Mouse (Mus musculus) CH12.LX (cell line): ENCODE data around the gene Ms4a13. TPM values are rescaled to one million over a fixed set of nuclear protein-coding genes. Genes with fewer than 3 reads are reported as not detected.
"Not testable (repeated sequence)": the region's sequence is repeated elsewhere in the genome, so short reads cannot be mapped to it uniquely, and the experiment has no call there.

Source experiments
- DNase-seq: peaks from one replicate; pipeline ENCODE4 v3.0.0-alpha.2; 2013; ENCODE audit errors: extremely low read depth
- H3K27ac ChIP-seq: 2 replicates; pipeline ENCODE4 v1.5.1; 2012; ENCODE audit warnings: low read depth, mild to moderate bottlenecking, control low read depth, moderate library complexity; ENCODE audit not compliant: insufficient read depth
- H3K27me3 ChIP-seq: replicated peaks from 2 replicates; pipeline ENCODE3; 2012; ENCODE audit warnings: inconsistent platforms
- H3K36me3 ChIP-seq, 2 experiments: replicated peaks in 1 of 2; 2 replicates each; pipeline versions ENCODE3 to v1.6.1; 2012; ENCODE audit warnings: inconsistent platforms in 1 of 2, low read length in 1 of 2, mild to moderate bottlenecking in 1 of 2, mixed read lengths in 1 of 2, moderate library complexity in 1 of 2; ENCODE audit not compliant: control insufficient read depth in 1 of 2, insufficient read depth in 1 of 2
- H3K4me1 ChIP-seq, 2 experiments: 2 replicates each; pipeline ENCODE4 v1.6.1; 2012; ENCODE audit warnings: inconsistent platforms in 1 of 2, moderate library complexity in 1 of 2; ENCODE audit not compliant: insufficient read depth in 2 of 2, control insufficient read depth in 1 of 2
- H3K4me2 ChIP-seq: 2 replicates; pipeline ENCODE4 v1.6.1; 2012; ENCODE audit warnings: low read depth, mild to moderate bottlenecking, control low read depth; ENCODE audit not compliant: poor library complexity, insufficient read depth, severe bottlenecking
- H3K4me3 ChIP-seq, 3 experiments: fragments of 150-350 bp in 1 of 3; sonication (generic) in 1 of 3; replicated peaks in 1 of 3; 2 replicates each; pipeline versions ENCODE3 to v1.5.1; 2011 to 2012; ENCODE audit warnings: low read depth in 2 of 3, low read length in 2 of 3, mild to moderate bottlenecking in 2 of 3, moderate library complexity in 2 of 3, control low read depth in 1 of 3, improper control_type of control experiment in 1 of 3, inconsistent platforms in 1 of 3, mixed read lengths in 1 of 3; ENCODE audit not compliant: poor library complexity in 1 of 3
- H3K79me2 ChIP-seq: replicated peaks from 2 replicates; pipeline ENCODE4 v1.6.1; 2012; ENCODE audit warnings: mild to moderate bottlenecking, moderate library complexity; ENCODE audit not compliant: control insufficient read depth, poor library complexity, insufficient read depth, severe bottlenecking; ENCODE audit errors: extremely low read depth
- H3K9ac ChIP-seq: 2 replicates; pipeline ENCODE4 v1.6.1; 2012; ENCODE audit warnings: low read depth, mild to moderate bottlenecking, control low read depth, moderate library complexity; ENCODE audit not compliant: insufficient read depth
- H3K9me3 ChIP-seq: replicated peaks from 2 replicates; pipeline ENCODE3; 2012; ENCODE audit warnings: low read length, inconsistent platforms, mixed read lengths
- CTCF ChIP-seq, 2 experiments: IDR thresholded peaks in 1 of 2; conservative IDR thresholded peaks in 1 of 2; 2 replicates each; pipeline ENCODE4 v1.5.1; 2011 to 2012; ENCODE audit warnings: low read depth in 2 of 2, low read length in 2 of 2, improper control_type of control experiment in 1 of 2, inconsistent platforms in 1 of 2, mild to moderate bottlenecking in 1 of 2, moderate library complexity in 1 of 2
- GABPA ChIP-seq: IDR thresholded peaks from 2 replicates; pipeline ENCODE4 v1.6.1; 2012; ENCODE audit warnings: low read depth, low read length, improper control_type of control experiment, inconsistent platforms; ENCODE audit not compliant: insufficient replicate concordance
- HCFC1 ChIP-seq: IDR thresholded peaks from 2 replicates; pipeline ENCODE4 v1.6.1; 2012; ENCODE audit warnings: low read depth, mild to moderate bottlenecking, inconsistent platforms, low read length, improper control_type of control experiment
- JUND ChIP-seq: conservative IDR thresholded peaks from 2 replicates; pipeline ENCODE4 v1.6.1; 2011; ENCODE audit warnings: low read depth, low read length, improper control_type of control experiment
- MXI1 ChIP-seq: IDR thresholded peaks from 2 replicates; pipeline ENCODE4 v1.6.1; 2011; ENCODE audit warnings: mild to moderate bottlenecking, low read depth, low read length, improper control_type of control experiment
- POLR2A ChIP-seq: IDR thresholded peaks from 2 replicates; pipeline ENCODE4 v1.6.1; 2011; ENCODE audit warnings: low read depth, mild to moderate bottlenecking, improper control_type of control experiment, low read length
- SMC3 ChIP-seq: IDR thresholded peaks from 2 replicates; pipeline ENCODE4 v1.6.1; 2011; ENCODE audit warnings: low read depth, low read length, improper control_type of control experiment
- ZKSCAN1 ChIP-seq: IDR thresholded peaks from 2 replicates; pipeline ENCODE4 v1.6.1; 2012; ENCODE audit warnings: low read depth, inconsistent platforms, low read length, improper control_type of control experiment, borderline replicate concordance
- ZMIZ1 ChIP-seq: IDR thresholded peaks from 2 replicates; pipeline ENCODE4 v1.6.1; 2012; ENCODE audit warnings: low read depth, mild to moderate bottlenecking, inconsistent platforms, low read length, improper control_type of control experiment
- dilution Hi-C: fragments of 300-500 bp; cut with MboI; formaldehyde crosslinking; loops from 2 replicates; pipeline ENCODE4 v1.14.3; 2020; ENCODE audit warnings: low sequenced_read_pairs; ENCODE audit not compliant: extremely low pct_unique_long_range_greater_than_20kb, extremely low pct_ligation_motif_present
- in situ Hi-C: fragments of 300-500 bp; cut with MboI; formaldehyde crosslinking; loops from 3 replicates; pipeline ENCODE4 v1.14.3; 2019; ENCODE audit warnings: low sequenced_read_pairs, low pct_ligation_motif_present, low pct_unique_long_range_greater_than_20kb, mixed read lengths
- polyA plus RNA-seq: library from polyadenylated mRNA; unstranded; fragments of >175 nt; gene quantifications from 2 replicates; pipeline ENCODE4 v1.2.1, GENCODE M21; 2012; ENCODE audit warnings: low read depth; ENCODE audit not compliant: insufficient read length
- total RNA-seq, 2 experiments: library from RNA; depleted of rRNA; stranded (reverse); fragments of 300-350 nt in 1 of 2; fragments of >200 nt in 1 of 2; gene quantifications; 2 replicates each; pipeline ENCODE4 v1.2.3; 2012 to 2014

Gene Ms4a13
- total and polyA plus RNA-seq, 3 experiments = not detected

DNA sequence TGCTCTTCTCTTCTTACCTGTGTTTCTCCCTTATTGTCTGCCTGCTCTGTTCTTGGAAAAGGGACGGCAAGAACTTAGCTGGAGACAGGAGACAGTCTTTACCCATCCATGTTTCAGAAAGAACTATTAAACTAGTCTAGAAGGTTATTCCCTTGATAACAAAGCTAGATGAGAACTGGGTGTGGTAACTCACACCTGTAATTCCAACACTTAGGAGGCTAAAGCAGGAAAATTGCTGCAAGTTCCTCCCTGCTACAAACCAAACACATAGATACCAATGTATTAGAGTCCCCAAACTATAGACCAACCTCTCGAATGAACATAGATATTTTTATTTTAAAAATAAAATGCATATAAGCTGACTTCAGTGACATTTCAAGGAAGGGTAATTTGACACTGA, 61.7 kb downstream of the Ms4a13 start:
- H3K9me3 ChIP-seq = no peaks in the 10 kb centered on the region
- no peak overlapping the region for H3K4me3 ChIP-seq
- no peak for DNase-seq
- H3K4me2 ChIP-seq = no peak overlapping the region
- in situ Hi-C loops = no loop called here
- no peaks in the 10 kb centered on the region for H3K36me3 ChIP-seq
- H3K79me2 ChIP-seq = no peaks in the 10 kb centered on the region
- no peak overlapping the region for H3K9ac ChIP-seq
- dilution Hi-C loops = no loop called here
- TF ChIP-seq POLR2A = no peak
- TF ChIP-seq GABPA = no peak
- no peak for TF ChIP-seq ZMIZ1
- no peak for TF ChIP-seq MXI1
- TF ChIP-seq HCFC1 = no peak
- no peak for TF ChIP-seq SMC3
- no peak for TF ChIP-seq CTCF (conservative IDR thresholded peaks at IDR 0.05 in 1 of 2, IDR thresholded peaks at IDR 0.05 in 1 of 2; ENCODE audit: low read depth in 2 of 2, low read length in 2 of 2)
- H3K27me3 ChIP-seq = no peaks in the 10 kb centered on the region
- no peak overlapping the region for H3K27ac ChIP-seq
- peaks cover 0 to 3% of the 10 kb centered on the region in 2 experiments; a peak in 1 of 4 replicates for H3K4me1 ChIP-seq

DNA sequence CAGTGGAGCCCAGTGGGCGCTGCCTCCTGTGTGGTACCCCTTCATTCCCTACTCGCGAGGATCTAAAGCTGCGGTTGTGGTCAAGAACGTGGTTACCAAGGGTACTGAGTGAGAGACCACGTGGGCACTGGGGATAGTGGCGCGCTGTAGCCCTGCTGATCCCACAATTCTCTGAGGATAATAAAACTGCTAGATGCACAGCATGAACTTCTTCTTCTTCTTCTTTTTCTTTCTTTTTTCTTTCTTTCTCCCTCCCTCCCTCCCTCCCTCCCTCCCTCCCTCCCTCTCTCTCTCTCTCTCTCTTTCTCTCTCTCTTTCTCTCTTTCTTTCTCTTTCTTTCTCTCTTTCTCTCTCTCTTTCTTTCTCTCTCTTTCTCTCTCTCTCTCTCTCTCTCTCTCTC, 65.8 kb downstream of the Ms4a13 start, which contains the start of gene 1700017D01Rik:
Gene 1700017D01Rik, minus strand, starts transcription at position 101 of the 400 bp plus-strand sequence.
- H3K9ac ChIP-seq, dilution Hi-C loops: not testable (repeated sequence)

DNA sequence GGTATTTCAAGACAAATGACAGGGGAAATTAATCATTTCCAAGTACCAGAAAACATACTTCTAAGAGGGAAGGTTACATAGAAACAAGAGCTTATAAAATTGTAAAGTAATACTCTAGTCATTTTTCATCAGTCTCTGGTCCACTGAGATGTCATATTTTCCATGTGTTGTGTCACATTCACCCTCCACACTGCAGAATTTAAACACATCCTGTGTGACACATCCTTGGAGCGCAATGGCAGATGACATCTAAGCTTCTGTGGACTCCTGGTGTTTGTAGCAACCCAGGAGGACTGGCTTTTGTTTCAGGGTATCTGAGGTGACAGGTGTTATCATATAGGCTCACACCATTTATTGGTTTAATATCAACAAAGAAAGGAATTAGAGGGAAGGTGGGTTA, 66.8 kb downstream of the Ms4a13 start:
- peaks cover 0 to 3% of the 10 kb centered on the region in 2 experiments; a peak in 1 of 4 replicates for H3K4me1 ChIP-seq
- no peaks in the 10 kb centered on the region for H3K27me3 ChIP-seq
- dilution Hi-C loops = no loop called here
- DNase-seq = peak; percentile 12
- H3K4me3 ChIP-seq = no peak overlapping the region
- no peak overlapping the region for H3K27ac ChIP-seq
- no peak overlapping the region for H3K4me2 ChIP-seq
- in situ Hi-C loops = no loop called here
- no peak overlapping the region for H3K9ac ChIP-seq
- no peaks in the 10 kb centered on the region for H3K36me3 ChIP-seq
- no peaks in the 10 kb centered on the region for H3K79me2 ChIP-seq
- H3K9me3 ChIP-seq = no peaks in the 10 kb centered on the region
- peak; percentile 26; the same call in 1 of the 2 replicates for TF ChIP-seq JUND
- TF ChIP-seq ZKSCAN1 = no peak

More for the DNA sequence above, 65.8 kb downstream of the Ms4a13 start, which contains the start of gene 1700017D01Rik:
- H3K27ac ChIP-seq, H3K27me3 ChIP-seq, H3K9me3 ChIP-seq, H3K36me3 ChIP-seq, H3K4me2 ChIP-seq, H3K4me1 ChIP-seq, H3K79me2 ChIP-seq, in situ Hi-C loops, H3K4me3 ChIP-seq, DNase-seq: not testable (repeated sequence)

DNA sequence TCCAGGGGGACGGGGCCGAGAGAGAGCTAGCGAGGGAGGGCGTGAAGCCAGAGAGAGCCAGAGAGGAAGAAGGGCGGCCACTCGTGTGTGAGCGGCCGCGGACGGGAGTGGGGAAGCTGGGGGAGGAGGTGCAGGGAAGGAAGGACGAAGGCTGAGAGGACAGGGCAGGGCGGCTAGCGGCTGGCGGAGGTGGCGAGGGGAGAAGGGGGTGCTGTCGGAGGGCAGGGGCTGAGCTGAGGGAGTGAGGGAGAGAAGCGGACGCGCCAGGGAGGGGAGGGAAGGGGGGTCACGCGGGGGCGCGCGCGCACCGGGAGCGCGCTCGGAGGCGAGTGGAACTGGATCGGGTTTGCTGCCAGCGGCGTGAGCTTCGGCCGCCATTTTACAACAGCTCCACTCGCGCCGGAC, 75.5 kb downstream of the Ms4a13 start:
- H3K4me2 ChIP-seq, dilution Hi-C loops, in situ Hi-C loops, H3K27ac ChIP-seq, H3K36me3 ChIP-seq, H3K9me3 ChIP-seq, H3K9ac ChIP-seq, H3K4me3 ChIP-seq, DNase-seq, H3K27me3 ChIP-seq, H3K79me2 ChIP-seq: not testable (repeated sequence)
- H3K4me1 ChIP-seq = peaks cover 2 to 22% of the 10 kb centered on the region in 2 experiments; a peak in 2 of 4 replicates

Other genes with a start within 250 kb of the Ms4a13 start
- gene Ccdc86, start 247.5 kb downstream of the Ms4a13 start, total RNA-seq (2012; rRNA removed) = 10.8 and 18.6 TPM in 2 replicates
- gene Ccdc86, start 247.5 kb downstream of the Ms4a13 start, total RNA-seq (2014; rRNA removed) = 8.5 and 9.5 TPM in 2 replicates
- 36.8 and 44.8 TPM in 2 replicates for gene Ccdc86, start 247.5 kb downstream of the Ms4a13 start, polyA plus RNA-seq
- gene Ms4a10, start 222.1 kb downstream of the Ms4a13 start, total RNA-seq (2012; rRNA removed) = not detected in 2 replicates
- gene Ms4a10, start 222.1 kb downstream of the Ms4a13 start, total RNA-seq (2014; rRNA removed) = not detected in 2 replicates
- not detected in 2 replicates for gene Ms4a10, start 222.1 kb downstream of the Ms4a13 start, polyA plus RNA-seq
- gene Ms4a15, start 203.5 kb downstream of the Ms4a13 start, total RNA-seq (2012; rRNA removed) = not detected in 2 replicates
- not detected in 2 replicates for gene Ms4a15, start 203.5 kb downstream of the Ms4a13 start, total RNA-seq (2014; rRNA removed)
- gene Ms4a15, start 203.5 kb downstream of the Ms4a13 start, polyA plus RNA-seq = 0.37 TPM in 1 of 2 replicates, not detected in the other
- not detected in 2 replicates for gene Ms4a18, start 178.7 kb downstream of the Ms4a13 start, total RNA-seq (2012; rRNA removed)
- not detected in 2 replicates for gene Ms4a18, start 178.7 kb downstream of the Ms4a13 start, total RNA-seq (2014; rRNA removed)
- not detected in 2 replicates for gene Ms4a18, start 178.7 kb downstream of the Ms4a13 start, polyA plus RNA-seq
- gene Ms4a8a, start 115.6 kb downstream of the Ms4a13 start, total RNA-seq (2012; rRNA removed) = not detected in 2 replicates
- gene Ms4a8a, start 115.6 kb downstream of the Ms4a13 start, total RNA-seq (2014; rRNA removed) = not detected in 2 replicates
- not detected in 2 replicates for gene Ms4a8a, start 115.6 kb downstream of the Ms4a13 start, polyA plus RNA-seq
- not detected in 2 replicates for gene 1700017D01Rik, start 65.9 kb downstream of the Ms4a13 start, total RNA-seq (2012; rRNA removed)
- not detected in 2 replicates for gene 1700017D01Rik, start 65.9 kb downstream of the Ms4a13 start, total RNA-seq (2014; rRNA removed)
- not detected in 2 replicates for gene 1700017D01Rik, start 65.9 kb downstream of the Ms4a13 start, polyA plus RNA-seq
- gene 1700025F22Rik, start 31.4 kb downstream of the Ms4a13 start, total RNA-seq (2012; rRNA removed) = not detected in 2 replicates
- not detected in 2 replicates for gene 1700025F22Rik, start 31.4 kb downstream of the Ms4a13 start, total RNA-seq (2014; rRNA removed)
- not detected in 2 replicates for gene 1700025F22Rik, start 31.4 kb downstream of the Ms4a13 start, polyA plus RNA-seq
- gene Ms4a12, start 35.7 kb upstream of the Ms4a13 start, total RNA-seq (2012; rRNA removed) = not detected in 2 replicates
- gene Ms4a12, start 35.7 kb upstream of the Ms4a13 start, total RNA-seq (2014; rRNA removed) = not detected in 2 replicates
- not detected in 2 replicates for gene Ms4a12, start 35.7 kb upstream of the Ms4a13 start, polyA plus RNA-seq
- 106 and 137 TPM in 2 replicates for gene Ms4a1, start 69.5 kb upstream of the Ms4a13 start, total RNA-seq (2012; rRNA removed)
- gene Ms4a1, start 69.5 kb upstream of the Ms4a13 start, total RNA-seq (2014; rRNA removed) = 642 and 726 TPM in 2 replicates
- gene Ms4a1, start 69.5 kb upstream of the Ms4a13 start, polyA plus RNA-seq = 345 and 387 TPM in 2 replicates
- not detected in 2 replicates for gene Ms4a5, start 87.1 kb upstream of the Ms4a13 start, total RNA-seq (2012; rRNA removed)
- not detected in 2 replicates for gene Ms4a5, start 87.1 kb upstream of the Ms4a13 start, total RNA-seq (2014; rRNA removed)
- gene Ms4a5, start 87.1 kb upstream of the Ms4a13 start, polyA plus RNA-seq = not detected in 2 replicates
- not detected in 2 replicates for gene Ms4a14, start 117.7 kb upstream of the Ms4a13 start, total RNA-seq (2012; rRNA removed)
- gene Ms4a14, start 117.7 kb upstream of the Ms4a13 start, total RNA-seq (2014; rRNA removed) = not detected in 2 replicates
- gene Ms4a14, start 117.7 kb upstream of the Ms4a13 start, polyA plus RNA-seq = 0.12 and 0.17 TPM in 2 replicates
- 1.4 and 1.8 TPM in 2 replicates for gene Ms4a7, start 139.4 kb upstream of the Ms4a13 start, total RNA-seq (2012; rRNA removed)
- 2.5 and 3.2 TPM in 2 replicates for gene Ms4a7, start 139.4 kb upstream of the Ms4a13 start, total RNA-seq (2014; rRNA removed)
- gene Ms4a7, start 139.4 kb upstream of the Ms4a13 start, polyA plus RNA-seq = 4.3 TPM in 2 replicates
- gene Ms4a4a, start 178.8 kb upstream of the Ms4a13 start, total RNA-seq (2012; rRNA removed) = 0.21 TPM in 1 of 2 replicates, not detected in the other
- gene Ms4a4a, start 178.8 kb upstream of the Ms4a13 start, total RNA-seq (2014; rRNA removed) = not detected in 2 replicates
- 0.29 TPM in 1 of 2 replicates, not detected in the other for gene Ms4a4a, start 178.8 kb upstream of the Ms4a13 start, polyA plus RNA-seq
- 0.08 and 0.38 TPM in 2 replicates for gene Ms4a4c, start 208.0 kb upstream of the Ms4a13 start, total RNA-seq (2012; rRNA removed)
- gene Ms4a4c, start 208.0 kb upstream of the Ms4a13 start, total RNA-seq (2014; rRNA removed) = 0.54 and 2.5 TPM in 2 replicates
- 0.59 and 0.60 TPM in 2 replicates for gene Ms4a4c, start 208.0 kb upstream of the Ms4a13 start, polyA plus RNA-seq
- not detected in 2 replicates for gene Ms4a4b, start 246.8 kb upstream of the Ms4a13 start, total RNA-seq (2012; rRNA removed)
- not detected in 2 replicates for gene Ms4a4b, start 246.8 kb upstream of the Ms4a13 start, total RNA-seq (2014; rRNA removed)
- not detected in 2 replicates for gene Ms4a4b, start 246.8 kb upstream of the Ms4a13 start, polyA plus RNA-seq